Mouse (Mus musculus): ENCODE results near the gene Cyp2c38. TPM values are rescaled to one million over a fixed set of nuclear protein-coding genes. Genes with fewer than 3 reads are reported as not detected.
"Not testable (repeated sequence)": the region's sequence is repeated elsewhere in the genome, so short reads cannot be mapped to it uniquely, and the experiment has no call there.

The Cyp2c38 gene
- polyA plus RNA-seq (2015; fragmentation: Nextera tagmentation; extraction: Ambion mirVana), result not detected in 2 replicates

GRCm38 (mm10) chr19:39462941-39463340, at the start of gene Cyp2c38:
Cyp2c38 (minus strand) TSS chr19:39463075.
- WGBS, result 85% methylated on average over 1 of the region's 1 CpGs
- no peak for TF ChIP-seq CTCF (IDR thresholded peaks at IDR 0.05; ENCODE audit: low read depth)
- TF ChIP-seq EP300 (optimal IDR thresholded peaks at IDR 0.05), result no peak
- Histone ChIP-seq H3K4me3 (ENCODE audit: low read depth, low read length) (no peak within 1 kb of the TSS), H3K9ac (ENCODE audit: low read length) (no peak within 1 kb of the TSS), H3K27ac (replicated peaks) (no peak within 1 kb of the TSS), H3K4me1 (replicated peaks; ENCODE audit: control insufficient read depth, insufficient read depth) (no peaks in the 10 kb centered on the region), H3K9me3 (ENCODE audit: control insufficient read depth, low read length) (no peaks in the 10 kb centered on the region), H3K4me2 (replicated peaks; ENCODE audit: low read depth) (no peak within 1 kb of the TSS), H3K27me3 (ENCODE audit: control insufficient read depth, insufficient read depth, low read length) (no peaks in the 10 kb centered on the region), H3K36me3 (ENCODE audit: control insufficient read depth, insufficient read depth, low read length) (no peaks in the 10 kb centered on the region)
- DNase-seq (ENCODE audit: low spot score) (no peak), ATAC-seq (ENCODE audit: low FRiP score, low TSS enrichment) (no peak)

- H3K9ac ChIP-seq (ENCODE audit: low read length), result no peak within 1 kb of the TSS
- ATAC-seq (ENCODE audit: low FRiP score, low TSS enrichment) (no peak), DNase-seq (ENCODE audit: low spot score) (no peak)
- 75% methylated on average over 4 of the region's 4 CpGs for WGBS
- no peak within 1 kb of the TSS for H3K4me2 ChIP-seq (replicated peaks; ENCODE audit: low read depth)
- no peak within 1 kb of the TSS for H3K4me3 ChIP-seq (ENCODE audit: low read depth, low read length)
- H3K9me3 ChIP-seq (ENCODE audit: control insufficient read depth, low read length), result 0 out of 2 replicates have a peak, but pooled peaks cover 2% of the 10 kb centered on the region
- H3K36me3 ChIP-seq (ENCODE audit: control insufficient read depth, insufficient read depth, low read length), result no peaks in the 10 kb centered on the region
- H3K27ac ChIP-seq (replicated peaks), result no peak within 1 kb of the TSS
- no peaks in the 10 kb centered on the region for H3K27me3 ChIP-seq (ENCODE audit: control insufficient read depth, insufficient read depth, low read length)
- no peak for TF ChIP-seq CTCF (IDR thresholded peaks at IDR 0.05; ENCODE audit: low read depth)
- no peaks in the 10 kb centered on the region for H3K4me1 ChIP-seq (replicated peaks; ENCODE audit: control insufficient read depth, insufficient read depth)
These were observed 47.7 kb upstream of the Cyp2c38 start, which contains the start of gene Cyp2c39 for GRCm38 (mm10) chr19:39510534-39510933. Cyp2c39 (plus strand) TSS chr19:39510862.

GRCm38 (mm10) chr19:39509533-39509932, 46.7 kb upstream of the Cyp2c38 start:
- ATAC-seq (ENCODE audit: low FRiP score, low TSS enrichment), result no peak
- H3K9ac ChIP-seq (ENCODE audit: low read length), result no peak overlapping the region
- no peaks in the 10 kb centered on the region for H3K4me1 ChIP-seq (replicated peaks; ENCODE audit: control insufficient read depth, insufficient read depth)
- H3K9me3 ChIP-seq (ENCODE audit: control insufficient read depth, low read length), result no peaks in the 10 kb centered on the region
- H3K27me3 ChIP-seq (ENCODE audit: control insufficient read depth, insufficient read depth, low read length), result no peaks in the 10 kb centered on the region
- H3K4me2 ChIP-seq (replicated peaks; ENCODE audit: low read depth), result no peak overlapping the region
- H3K27ac ChIP-seq (replicated peaks), result no peak overlapping the region
- no peak for DNase-seq (ENCODE audit: low spot score)
- 66% methylated on average over 1 of the region's 1 CpGs for WGBS
- H3K36me3 ChIP-seq (ENCODE audit: control insufficient read depth, insufficient read depth, low read length), result no peaks in the 10 kb centered on the region
- no peak overlapping the region for H3K4me3 ChIP-seq (ENCODE audit: low read depth, low read length)
- no peak for TF ChIP-seq EP300 (optimal IDR thresholded peaks at IDR 0.05)
- TF ChIP-seq CTCF (IDR thresholded peaks at IDR 0.05; ENCODE audit: low read depth), result no peak

- H3K4me3 ChIP-seq (ENCODE audit: low read depth, low read length), result no peak overlapping the region
- TF ChIP-seq EP300 (optimal IDR thresholded peaks at IDR 0.05), result no peak
- no peak for TF ChIP-seq CTCF (IDR thresholded peaks at IDR 0.05; ENCODE audit: low read depth)
- H3K27me3 ChIP-seq (ENCODE audit: control insufficient read depth, insufficient read depth, low read length), result no peaks in the 10 kb centered on the region
- no peak overlapping the region for H3K4me2 ChIP-seq (replicated peaks; ENCODE audit: low read depth)
- no peak for ATAC-seq (ENCODE audit: low FRiP score, low TSS enrichment)
- H3K36me3 ChIP-seq (ENCODE audit: control insufficient read depth, insufficient read depth, low read length), result no peaks in the 10 kb centered on the region
- no peaks in the 10 kb centered on the region for H3K4me1 ChIP-seq (replicated peaks; ENCODE audit: control insufficient read depth, insufficient read depth)
- no peak for DNase-seq (ENCODE audit: low spot score)
- no peaks in the 10 kb centered on the region for H3K9me3 ChIP-seq (ENCODE audit: control insufficient read depth, low read length)
- H3K27ac ChIP-seq (replicated peaks), result no peak overlapping the region
- no peak overlapping the region for H3K9ac ChIP-seq (ENCODE audit: low read length)
These were observed 43.5 kb upstream of the Cyp2c38 start for GRCm38 (mm10) chr19:39506341-39506740.

GRCm38 (mm10) chr19:39483961-39484360, 21.1 kb upstream of the Cyp2c38 start:
- DNase-seq (ENCODE audit: low spot score); H3K9me3 ChIP-seq (ENCODE audit: control insufficient read depth, low read length); H3K36me3 ChIP-seq (ENCODE audit: control insufficient read depth, insufficient read depth, low read length); H3K4me1 ChIP-seq (replicated peaks; ENCODE audit: control insufficient read depth, insufficient read depth); ATAC-seq (ENCODE audit: low FRiP score, low TSS enrichment); H3K4me2 ChIP-seq (replicated peaks; ENCODE audit: low read depth); H3K9ac ChIP-seq (ENCODE audit: low read length); H3K27ac ChIP-seq (replicated peaks); H3K4me3 ChIP-seq (ENCODE audit: low read depth, low read length); H3K27me3 ChIP-seq (ENCODE audit: control insufficient read depth, insufficient read depth, low read length): not testable (repeated sequence)
- WGBS, result 93% methylated on average over 1 of the region's 1 CpGs

GRCm38 (mm10) chr19:39463923-39464322, 1.0 kb upstream of the Cyp2c38 start:
- DNase-seq (ENCODE audit: low spot score) (no peak), ATAC-seq (ENCODE audit: low FRiP score, low TSS enrichment) (no peak)
- H3K4me3 ChIP-seq (ENCODE audit: low read depth, low read length), result no peak overlapping the region
- H3K9me3 ChIP-seq (ENCODE audit: control insufficient read depth, low read length), result no peaks in the 10 kb centered on the region
- H3K27ac ChIP-seq (replicated peaks), result no peak overlapping the region
- no peaks in the 10 kb centered on the region for H3K36me3 ChIP-seq (ENCODE audit: control insufficient read depth, insufficient read depth, low read length)
- no peak for TF ChIP-seq EP300 (optimal IDR thresholded peaks at IDR 0.05)
- no peak for TF ChIP-seq CTCF (IDR thresholded peaks at IDR 0.05; ENCODE audit: low read depth)
- H3K4me2 ChIP-seq (replicated peaks; ENCODE audit: low read depth), result no peak overlapping the region
- H3K4me1 ChIP-seq (replicated peaks; ENCODE audit: control insufficient read depth, insufficient read depth), result no peaks in the 10 kb centered on the region
- no peak overlapping the region for H3K9ac ChIP-seq (ENCODE audit: low read length)
- H3K27me3 ChIP-seq (ENCODE audit: control insufficient read depth, insufficient read depth, low read length), result no peaks in the 10 kb centered on the region

Other genes starting within 250 kb of the Cyp2c38 start
- 0.88 and 0.89 TPM in 2 replicates for gene Cyp2c29, start 193.7 kb downstream of the Cyp2c38 start, polyA plus RNA-seq (2015; fragmentation: Nextera tagmentation; extraction: Ambion mirVana)
- not detected in 2 replicates for gene Cyp2c39, start 47.8 kb upstream of the Cyp2c38 start, polyA plus RNA-seq (2015; fragmentation: Nextera tagmentation; extraction: Ambion mirVana)
- gene Cyp2c67, start 186.0 kb upstream of the Cyp2c38 start, polyA plus RNA-seq (2015; fragmentation: Nextera tagmentation; extraction: Ambion mirVana), result not detected in 2 replicates

Measured in stomach, postnatal 0 days (tissue).